Mouse (Mus musculus) retina, adult 2 months (tissue): ENCODE data around the gene Ugt2b36.
"Not testable (repeated sequence)": the region's sequence is repeated elsewhere in the genome, so short reads cannot be mapped to it uniquely, and the experiment has no call there.

Experiments used
- DNase-seq: peaks from one replicate; pipeline ENCODE4 v3.0.0-alpha.2; 2012; ENCODE audit warnings: low read depth, low spot score

Ugt2b36 gene

GRCm38 (mm10) chr5:87092346-87093027, at the start of gene Ugt2b36:
TSS of gene Ugt2b36 (minus strand) at chr5:87092555.
- no peak for DNase-seq

- DNase-seq: not testable (repeated sequence)
Observed at GRCm38 (mm10) chr5:87140196-87140595, 47.8 kb upstream of the Ugt2b36 start, which contains the start of gene Ugt2b5. TSS of gene Ugt2b5 (minus strand) at chr5:87140318.

- not testable (repeated sequence) for DNase-seq
Observed at GRCm38 (mm10) chr5:87103697-87104096, 11.3 kb upstream of the Ugt2b36 start.

- DNase-seq: no peak
Observed at GRCm38 (mm10) chr5:87091111-87091510, 1.2 kb downstream of the Ugt2b36 start.

- DNase-seq: no peak
Observed at GRCm38 (mm10) chr5:87089264-87089663, 3.1 kb downstream of the Ugt2b36 start.

- DNase-seq: no peak
Observed at GRCm38 (mm10) chr5:87086269-87086668, 6.1 kb downstream of the Ugt2b36 start.

- no peak for DNase-seq
Observed at GRCm38 (mm10) chr5:87030624-87031023, 61.7 kb downstream of the Ugt2b36 start.

GRCm38 (mm10) chr5:87027359-87027758, 65.0 kb downstream of the Ugt2b36 start:
- DNase-seq: no peak
